Mouse (Mus musculus): ENCODE measurements around the gene Rab34.

DNA sequence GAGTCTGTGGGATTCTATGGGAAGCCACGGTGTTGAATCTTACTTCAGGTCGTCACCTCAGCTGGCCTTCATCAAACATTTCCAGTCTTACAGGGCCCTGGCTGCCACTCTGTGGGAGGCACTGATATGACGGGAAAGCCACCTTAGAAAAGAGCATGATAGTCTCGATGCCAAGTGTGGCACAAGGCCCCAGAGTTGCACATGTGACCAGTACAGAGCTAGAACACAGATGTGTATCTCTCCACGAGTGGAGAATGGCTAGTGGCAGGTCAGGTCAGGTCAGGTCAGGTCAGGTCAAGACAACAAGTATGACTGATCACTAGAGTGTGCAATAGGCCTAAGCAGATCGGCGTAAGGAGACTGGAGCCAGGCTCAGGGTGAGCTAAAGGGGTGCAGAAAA is 22.4 kb downstream of the Rab34 start:
- TF ChIP-seq CTCF (IDR thresholded peaks at IDR 0.05; ENCODE audit: control insufficient read depth, insufficient read depth, insufficient read length) (no peak), USF1 (IDR thresholded peaks at IDR 0.05; ENCODE audit: low read depth) (no peak), CEBPB (IDR thresholded peaks at IDR 0.05; ENCODE audit: low read depth) (no peak), MYOG (IDR thresholded peaks at IDR 0.05; ENCODE audit: control insufficient read depth, extremely low read depth, insufficient read length) (no peak), MAX (IDR thresholded peaks at IDR 0.05) (no peak)
